Mouse (Mus musculus): Measurements from ENCODE around the gene Jazf1. TPM values are rescaled to one million over a fixed set of nuclear protein-coding genes. Genes with fewer than 3 reads are reported as not detected.

The Jazf1 gene
- total and polyA plus RNA-seq, 3 experiments = 0.42 to 1.7 (median 0.75) TPM

GRCm38 (mm10) chr6:53014460-53015455 lies 53.7 kb downstream of the Jazf1 start:
- Histone ChIP-seq H3K27me3 (replicated peaks) (no peaks in the 10 kb centered on the region), H3K79me2 (replicated peaks; ENCODE audit: control insufficient read depth, extremely low read depth, insufficient read depth, poor library complexity, severe bottlenecking) (no peaks in the 10 kb centered on the region), H3K9me3 (replicated peaks; ENCODE audit: low read length) (no peaks in the 10 kb centered on the region), H3K9ac (ENCODE audit: insufficient read depth, low read depth) (no peak overlapping the region), H3K4me2 (ENCODE audit: insufficient read depth, low read depth, poor library complexity, severe bottlenecking) (no peak overlapping the region), H3K4me3 (replicated peaks in 1 of 3; ENCODE audit: low read depth in 2 of 3, low read length in 2 of 3, poor library complexity in 1 of 3) (no peak overlapping the region), H3K36me3 (replicated peaks in 1 of 2; ENCODE audit: control insufficient read depth in 1 of 2, insufficient read depth in 1 of 2, low read length in 1 of 2) (no peaks in the 10 kb centered on the region), H3K4me1 (ENCODE audit: control insufficient read depth in 1 of 2, insufficient read depth in 2 of 2) (no peaks in the 10 kb centered on the region), H3K27ac (ENCODE audit: insufficient read depth, low read depth) (no peak overlapping the region)
- TF ChIP-seq CHD2 (IDR thresholded peaks at IDR 0.05; ENCODE audit: low read length) (no peak), UBTF (IDR thresholded peaks at IDR 0.05; ENCODE audit: low read depth, low read length) (no peak)
- in situ Hi-C loops (cut with MboI; ENCODE audit: low pct_ligation_motif_present, low pct_unique_long_range_greater_than_20kb, low sequenced_read_pairs) (no loop called here), dilution Hi-C loops (cut with MboI; ENCODE audit: extremely low pct_ligation_motif_present, extremely low pct_unique_long_range_greater_than_20kb, low sequenced_read_pairs) (no loop called here)
- no peak for DNase-seq (ENCODE audit: extremely low read depth)

GRCm38 (mm10) chr6:53010286-53010685 lies 58.1 kb downstream of the Jazf1 start:
- Histone ChIP-seq H3K9me3 (replicated peaks; ENCODE audit: low read length) (no peaks in the 10 kb centered on the region), H3K9ac (ENCODE audit: insufficient read depth, low read depth) (no peak overlapping the region), H3K79me2 (replicated peaks; ENCODE audit: control insufficient read depth, extremely low read depth, insufficient read depth, poor library complexity, severe bottlenecking) (no peaks in the 10 kb centered on the region), H3K4me1 (ENCODE audit: control insufficient read depth in 1 of 2, insufficient read depth in 2 of 2) (no peaks in the 10 kb centered on the region), H3K4me3 (replicated peaks in 1 of 3; ENCODE audit: low read depth in 2 of 3, low read length in 2 of 3, poor library complexity in 1 of 3) (no peak overlapping the region), H3K36me3 (replicated peaks in 1 of 2; ENCODE audit: control insufficient read depth in 1 of 2, insufficient read depth in 1 of 2, low read length in 1 of 2) (no peaks in the 10 kb centered on the region), H3K4me2 (ENCODE audit: insufficient read depth, low read depth, poor library complexity, severe bottlenecking) (no peak overlapping the region), H3K27me3 (replicated peaks) (no peaks in the 10 kb centered on the region), H3K27ac (ENCODE audit: insufficient read depth, low read depth) (no peak overlapping the region)
- dilution Hi-C loops (cut with MboI; ENCODE audit: extremely low pct_ligation_motif_present, extremely low pct_unique_long_range_greater_than_20kb, low sequenced_read_pairs) = no loop called here
- TF ChIP-seq ZKSCAN1 (IDR thresholded peaks at IDR 0.05; ENCODE audit: borderline replicate concordance, low read depth, low read length) = no peak
- TF ChIP-seq NELFE (IDR thresholded peaks at IDR 0.05; ENCODE audit: low read depth, low read length) = no peak
- no peak for TF ChIP-seq POLR2AphosphoS2 (IDR thresholded peaks at IDR 0.05; ENCODE audit: low read depth, low read length)
- no peak for TF ChIP-seq RCOR1 (conservative IDR thresholded peaks at IDR 0.05; ENCODE audit: low read depth, low read length)
- no peak for TF ChIP-seq ELF1 (IDR thresholded peaks at IDR 0.05; ENCODE audit: low read depth, low read length)
- no peak for TF ChIP-seq TBP (conservative IDR thresholded peaks at IDR 0.05; ENCODE audit: low read depth, low read length)
- TF ChIP-seq USF1 (IDR thresholded peaks at IDR 0.05; ENCODE audit: low read depth, low read length) = no peak
- TF ChIP-seq SMC3 (IDR thresholded peaks at IDR 0.05; ENCODE audit: low read depth, low read length) = no peak
- TF ChIP-seq GABPA (IDR thresholded peaks at IDR 0.05; ENCODE audit: insufficient replicate concordance, low read depth, low read length) = no peak
- no peak for TF ChIP-seq MAFK (IDR thresholded peaks at IDR 0.05; ENCODE audit: insufficient replicate concordance, low read length)
- no peak for TF ChIP-seq MXI1 (IDR thresholded peaks at IDR 0.05; ENCODE audit: low read depth, low read length)
- TF ChIP-seq SIN3A (IDR thresholded peaks at IDR 0.05; ENCODE audit: low read length) = no peak
- no peak for TF ChIP-seq ZMIZ1 (IDR thresholded peaks at IDR 0.05; ENCODE audit: low read depth, low read length)
- no peak for TF ChIP-seq NRF1 (IDR thresholded peaks at IDR 0.05; ENCODE audit: low read depth, low read length)
- no peak for TF ChIP-seq E2F4 (IDR thresholded peaks at IDR 0.05; ENCODE audit: insufficient replicate concordance, low read depth, low read length)
- in situ Hi-C loops (cut with MboI; ENCODE audit: low pct_ligation_motif_present, low pct_unique_long_range_greater_than_20kb, low sequenced_read_pairs) = no loop called here
- no peak for DNase-seq (ENCODE audit: extremely low read depth)
